Mouse (Mus musculus) heart, embryonic 16.5 days (tissue): Measurements from ENCODE around the gene Psmd11. TPM values are rescaled to one million over a fixed set of nuclear protein-coding genes. Genes with fewer than 3 reads are reported as not detected.

Experiments
- ATAC-seq: fragments of 200-750 bp; cut with Nextera tagmentation; replicated peaks from 2 replicates; pipeline ENCODE4 v1.8.0; 2017; ENCODE audit warnings: moderate number of reproducible peaks; ENCODE audit not compliant: insufficient read depth, low FRiP score; ENCODE audit errors: extremely low read depth
- H3K27ac ChIP-seq: fragments of 300-500 bp; sonication (generic); 2 replicates; pipeline ENCODE4 v1.5.1; 2014; ENCODE audit warnings: mild to moderate bottlenecking, low read length, control low read depth, moderate library complexity
- H3K27me3 ChIP-seq: fragments of 300-500 bp; sonication (generic); 2 replicates; pipeline ENCODE4 v1.6.1; 2014; ENCODE audit warnings: low read length, mixed read lengths; ENCODE audit not compliant: control insufficient read depth, insufficient read depth
- H3K36me3 ChIP-seq: fragments of 300-500 bp; sonication (generic); 2 replicates; pipeline ENCODE4 v1.6.1; 2014; ENCODE audit not compliant: control insufficient read depth, insufficient read depth
- H3K4me1 ChIP-seq: fragments of 300-500 bp; sonication (generic); 2 replicates; pipeline ENCODE4 v1.6.1; 2014; ENCODE audit warnings: low read length, mixed read lengths; ENCODE audit not compliant: control insufficient read depth, insufficient read depth
- H3K4me2 ChIP-seq: fragments of 300-500 bp; sonication (generic); 2 replicates; pipeline ENCODE4 v1.6.1; 2014; ENCODE audit warnings: low read depth, mild to moderate bottlenecking, control low read depth, low read length
- H3K4me3 ChIP-seq: fragments of 300-500 bp; sonication (generic); 2 replicates; pipeline ENCODE4 v1.5.1; 2014; ENCODE audit warnings: mild to moderate bottlenecking, control low read depth, low read length
- H3K9ac ChIP-seq: fragments of 300-500 bp; sonication (generic); 2 replicates; pipeline ENCODE4 v1.6.1; 2014; ENCODE audit warnings: low read length, control low read depth
- H3K9me3 ChIP-seq: fragments of 300-500 bp; sonication (generic); replicated peaks from 2 replicates; pipeline ENCODE4 v1.6.1; 2016; ENCODE audit warnings: low read length; ENCODE audit not compliant: control insufficient read depth
- WGBS: fragments of 180-500 bp; shearing (Covaris S2); extraction: QIAGEN DNeasy Blood & Tissue Kit; methylation state at CpG from one replicate; pipeline ENCODE4 v1.1.7; 2014; 5-methylcytosine and 5-hydroxymethylcytosine counted together
- polyA plus RNA-seq: library from polyadenylated mRNA; unstranded; fragments of >200 nt; fragmentation: Nextera tagmentation; extraction: Ambion mirVana; gene quantifications from 2 replicates; pipeline ENCODE4 v1.2.1, GENCODE M21; 2015

The Psmd11 gene
- polyA plus RNA-seq, 1 experiment from 2014 or later = 197 TPM

GRCm38 (mm10) chr11:80478694-80479412 is 50.4 kb downstream of the Psmd11 start:
- 0 out of 2 replicates have a peak, but pooled peaks cover 6% of the 10 kb centered on the region for H3K27me3 ChIP-seq
- no peak overlapping the region for H3K4me2 ChIP-seq
- no peak overlapping the region for H3K9ac ChIP-seq
- WGBS = 84% methylated on average over 14 of the region's 14 CpGs
- H3K4me3 ChIP-seq = no peak overlapping the region
- peaks cover 12% of the 10 kb centered on the region for H3K4me1 ChIP-seq
- H3K36me3 ChIP-seq = no peaks in the 10 kb centered on the region
- no peak for ATAC-seq
- H3K27ac ChIP-seq = no peak overlapping the region
- H3K9me3 ChIP-seq = no peaks in the 10 kb centered on the region

GRCm38 (mm10) chr11:80479425-80479824 is 51.0 kb downstream of the Psmd11 start:
- Histone ChIP-seq H3K27ac (no peak overlapping the region), H3K4me3 (no peak overlapping the region), H3K36me3 (no peaks in the 10 kb centered on the region), H3K9ac (no peak overlapping the region), H3K9me3 (no peaks in the 10 kb centered on the region), H3K27me3 (0 out of 2 replicates have a peak, but pooled peaks cover 6% of the 10 kb centered on the region), H3K4me1 (peaks cover 12% of the 10 kb centered on the region), H3K4me2 (no peak overlapping the region)
- 66% methylated on average over 5 of the region's 5 CpGs for WGBS
- ATAC-seq = no peak

- no peaks in the 10 kb centered on the region for H3K9me3 ChIP-seq
- peaks cover 12% of the 10 kb centered on the region for H3K4me1 ChIP-seq
- H3K27me3 ChIP-seq = 0 out of 2 replicates have a peak, but pooled peaks cover 6% of the 10 kb centered on the region
- ATAC-seq = no peak
- WGBS = 83% methylated on average over 31 of the region's 31 CpGs
- no peak overlapping the region for H3K27ac ChIP-seq
- no peak overlapping the region for H3K9ac ChIP-seq
- H3K4me2 ChIP-seq = no peak overlapping the region
- H3K4me3 ChIP-seq = no peak overlapping the region
- H3K36me3 ChIP-seq = no peaks in the 10 kb centered on the region
Observed at GRCm38 (mm10) chr11:80479906-80480866, 51.8 kb downstream of the Psmd11 start.

GRCm38 (mm10) chr11:80481409-80482050 is 53.1 kb downstream of the Psmd11 start:
- Histone ChIP-seq H3K4me1 (peaks cover 13% of the 10 kb centered on the region), H3K27me3 (0 out of 2 replicates have a peak, but pooled peaks cover 6% of the 10 kb centered on the region), H3K36me3 (no peaks in the 10 kb centered on the region), H3K4me3 (no peak overlapping the region), H3K4me2 (no peak overlapping the region), H3K9ac (no peak overlapping the region), H3K9me3 (no peaks in the 10 kb centered on the region), H3K27ac (no peak overlapping the region)
- WGBS = 79% methylated on average over 13 of the region's 13 CpGs
- no peak for ATAC-seq

GRCm38 (mm10) chr11:80482347-80482746 is 53.9 kb downstream of the Psmd11 start:
- H3K4me2 ChIP-seq = no peak overlapping the region
- ATAC-seq = no peak
- H3K4me3 ChIP-seq = no peak overlapping the region
- H3K9ac ChIP-seq = no peak overlapping the region
- 0 out of 2 replicates have a peak, but pooled peaks cover 6% of the 10 kb centered on the region for H3K27me3 ChIP-seq
- H3K27ac ChIP-seq = no peak overlapping the region
- H3K4me1 ChIP-seq = peaks cover 14% of the 10 kb centered on the region
- H3K36me3 ChIP-seq = no peaks in the 10 kb centered on the region
- whole genome bisulfite sequencing = 86% methylated on average over 10 of the region's 10 CpGs
- no peaks in the 10 kb centered on the region for H3K9me3 ChIP-seq

GRCm38 (mm10) chr11:80482921-80483320 is 54.5 kb downstream of the Psmd11 start:
- Histone ChIP-seq H3K36me3 (no peaks in the 10 kb centered on the region), H3K9me3 (no peaks in the 10 kb centered on the region), H3K4me1 (peaks cover 8% of the 10 kb centered on the region), H3K4me3 (no peak overlapping the region), H3K27me3 (0 out of 2 replicates have a peak, but pooled peaks cover 4% of the 10 kb centered on the region), H3K4me2 (no peak overlapping the region), H3K27ac (no peak overlapping the region), H3K9ac (no peak overlapping the region)
- WGBS = 91% methylated on average over 7 of the region's 7 CpGs
- no peak for ATAC-seq

GRCm38 (mm10) chr11:80483536-80484067 is 55.2 kb downstream of the Psmd11 start:
- H3K27ac ChIP-seq = no peak overlapping the region
- no peak overlapping the region for H3K9ac ChIP-seq
- H3K4me3 ChIP-seq = no peak overlapping the region
- no peaks in the 10 kb centered on the region for H3K36me3 ChIP-seq
- H3K4me2 ChIP-seq = no peak overlapping the region
- 80% methylated on average over 6 of the region's 6 CpGs for WGBS
- H3K4me1 ChIP-seq = peaks cover 7% of the 10 kb centered on the region
- H3K27me3 ChIP-seq = 0 out of 2 replicates have a peak, but pooled peaks cover 1% of the 10 kb centered on the region
- no peak for ATAC-seq
- no peaks in the 10 kb centered on the region for H3K9me3 ChIP-seq

GRCm38 (mm10) chr11:80484191-80484791 is 55.9 kb downstream of the Psmd11 start:
- no peak overlapping the region for H3K27ac ChIP-seq
- peaks cover 11% of the 10 kb centered on the region for H3K4me1 ChIP-seq
- no peak overlapping the region for H3K4me2 ChIP-seq
- H3K36me3 ChIP-seq = no peaks in the 10 kb centered on the region
- no peak overlapping the region for H3K9ac ChIP-seq
- WGBS = 53% methylated on average over 12 of the region's 12 CpGs
- H3K4me3 ChIP-seq = no peak overlapping the region
- H3K27me3 ChIP-seq = no peaks in the 10 kb centered on the region
- no peaks in the 10 kb centered on the region for H3K9me3 ChIP-seq
- ATAC-seq = no peak
